Mouse (Mus musculus) embryo, embryonic 11 days (tissue): ENCODE measurements around the gene Rps6kc1.

Experiments
- DNase-seq: peaks from one replicate; pipeline ENCODE4 v3.0.0-alpha.2; 2015

Rps6kc1 gene

DNA sequence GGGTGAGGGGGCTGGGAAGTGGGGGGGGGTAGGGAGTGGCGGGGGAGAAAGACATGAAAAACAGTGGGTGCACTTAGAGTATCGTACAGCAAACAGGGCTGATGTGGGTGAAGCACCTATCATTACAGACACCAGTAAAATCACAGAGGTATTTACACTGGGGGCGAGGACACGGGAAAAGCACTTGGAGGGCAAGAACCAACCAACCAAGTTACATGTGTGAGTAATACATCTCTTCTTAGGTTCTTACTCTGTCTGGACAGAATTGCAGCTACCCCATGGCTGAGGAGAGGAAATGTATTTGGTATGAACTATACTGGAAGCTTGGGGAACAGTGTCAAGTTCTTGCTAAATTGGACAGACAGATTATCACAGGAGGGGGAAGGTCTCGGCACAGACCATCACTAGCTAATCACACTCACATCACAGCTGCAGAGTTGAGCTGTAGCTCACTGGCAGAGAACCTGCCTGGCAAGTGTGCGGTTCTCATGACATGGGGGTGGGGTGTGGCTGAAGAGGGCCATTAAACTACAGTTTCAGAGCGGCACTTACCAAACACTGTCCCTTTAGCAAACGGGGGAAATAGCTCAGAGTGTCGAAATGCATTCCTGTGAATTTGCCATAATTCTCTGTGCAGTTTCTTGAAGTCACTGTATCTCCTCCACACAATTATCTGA is 12.5 kb downstream of the Rps6kc1 start:
- no peak for DNase-seq

GRCm38 (mm10) chr1:190898186-190898585 is 13.4 kb downstream of the Rps6kc1 start:
- no peak for DNase-seq

- no peak for DNase-seq
Observed at GRCm38 (mm10) chr1:190893559-190894167, 17.9 kb downstream of the Rps6kc1 start.

DNA sequence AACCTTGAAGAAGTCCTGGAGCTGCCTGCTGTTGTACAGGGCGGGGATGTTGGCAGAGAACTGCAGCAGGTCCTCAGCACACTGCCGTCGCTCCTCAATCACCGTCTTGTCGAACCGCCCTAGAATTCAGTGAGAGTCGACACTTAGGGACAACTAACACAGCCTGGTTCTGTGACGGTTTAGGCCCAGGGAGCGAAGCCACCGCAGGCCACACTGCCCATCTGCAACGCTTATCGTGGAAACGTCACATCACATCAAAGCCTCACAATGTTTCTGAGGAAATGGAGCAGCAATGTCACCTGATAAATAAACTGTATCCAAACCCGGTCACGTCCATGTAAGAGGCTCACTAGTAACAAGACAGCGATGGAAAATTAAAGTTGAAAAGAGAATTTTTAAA is 22.9 kb downstream of the Rps6kc1 start:
- DNase-seq, result no peak

GRCm38 (mm10) chr1:190888031-190888430 is 23.5 kb downstream of the Rps6kc1 start:
- no peak for DNase-seq

DNA sequence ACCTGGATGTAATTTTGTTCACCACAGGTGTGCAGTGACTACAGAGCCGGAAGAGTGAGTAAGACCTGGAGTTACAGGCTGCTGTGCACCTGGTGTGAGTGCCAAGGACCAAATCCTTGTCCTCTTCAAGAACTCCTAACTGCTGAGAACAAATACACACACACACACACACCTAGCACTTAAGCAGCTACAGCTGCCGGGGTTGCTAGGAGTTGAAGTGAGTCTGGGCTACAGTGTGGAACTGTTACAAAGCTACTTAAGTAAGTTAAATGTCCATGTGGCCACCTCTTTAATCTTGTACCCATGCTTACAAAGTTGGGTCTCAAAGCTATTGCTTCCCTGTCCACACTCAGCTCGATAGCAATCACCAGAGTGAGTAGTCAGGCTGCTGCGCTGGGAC is 25.6 kb downstream of the Rps6kc1 start:
- DNase-seq, result no peak

- DNase-seq, result peak; percentile 84
Observed at GRCm38 (mm10) chr1:190881422-190881821, 30.1 kb downstream of the Rps6kc1 start.

DNA sequence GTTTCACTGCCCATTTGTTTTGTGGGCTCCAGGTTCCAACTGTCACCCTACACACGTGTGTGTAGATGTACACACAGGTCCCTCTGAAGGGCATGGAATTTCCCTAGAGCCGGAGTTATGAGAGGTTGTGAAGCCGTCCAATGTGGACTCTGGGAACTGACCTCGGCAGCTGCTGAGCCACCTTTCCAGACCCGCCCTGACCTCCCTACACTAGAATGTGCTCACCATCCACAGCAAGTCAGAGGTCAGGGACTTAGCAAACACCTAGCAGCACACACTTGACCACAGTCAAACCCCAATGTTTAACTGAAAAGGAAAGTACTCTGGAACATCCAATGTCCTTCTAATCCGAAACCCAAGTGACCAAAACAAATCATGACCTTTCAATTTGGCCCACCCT is 30.9 kb downstream of the Rps6kc1 start:
- no peak for DNase-seq

GRCm38 (mm10) chr1:190875751-190876150 is 35.8 kb downstream of the Rps6kc1 start:
- no peak for DNase-seq

GRCm38 (mm10) chr1:190875089-190875488 is 36.5 kb downstream of the Rps6kc1 start:
- DNase-seq, result no peak

GRCm38 (mm10) chr1:190871068-190871467 is 40.5 kb downstream of the Rps6kc1 start:
- no peak for DNase-seq

DNA sequence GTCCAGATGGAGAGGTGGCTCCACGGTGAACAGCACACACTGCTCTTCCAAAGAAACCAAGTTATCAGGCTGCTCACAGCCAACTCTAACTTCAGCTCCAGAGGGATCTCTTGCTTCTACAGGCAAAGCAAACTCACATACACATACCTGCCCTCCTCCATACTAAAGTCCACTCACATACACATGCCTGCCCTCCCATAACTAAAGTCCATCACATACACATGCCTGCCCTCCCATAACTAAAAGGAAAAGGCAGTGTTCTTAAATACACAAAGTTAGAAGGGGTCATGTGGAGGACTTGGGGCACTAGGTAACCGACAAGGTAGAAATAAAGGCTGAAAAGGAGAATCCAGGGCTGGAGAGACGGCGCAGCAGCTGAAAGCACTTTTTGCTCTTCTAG is 41.6 kb downstream of the Rps6kc1 start:
- DNase-seq, result no peak

DNA sequence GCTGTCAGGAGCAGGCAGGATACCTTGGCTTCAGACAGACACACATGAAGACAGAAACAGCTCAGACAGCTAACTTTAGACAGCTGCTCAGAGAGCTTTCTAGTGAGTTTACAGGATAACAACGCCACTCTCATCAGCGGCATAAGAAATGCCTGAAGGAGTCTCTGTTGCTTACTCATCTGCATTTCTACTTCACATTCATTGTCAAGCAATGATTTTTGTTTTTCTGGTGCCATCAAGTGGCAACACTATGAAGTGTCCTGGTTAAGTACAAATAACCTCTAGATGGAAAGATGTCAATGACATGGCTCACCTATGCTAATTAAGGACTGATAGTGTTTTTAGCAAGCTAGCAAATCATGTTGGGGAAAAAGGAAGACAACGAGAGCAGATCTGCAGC is 42.8 kb downstream of the Rps6kc1 start:
- no peak for DNase-seq

- no peak for DNase-seq
Observed at GRCm38 (mm10) chr1:190861626-190862025, 49.9 kb downstream of the Rps6kc1 start.

DNA sequence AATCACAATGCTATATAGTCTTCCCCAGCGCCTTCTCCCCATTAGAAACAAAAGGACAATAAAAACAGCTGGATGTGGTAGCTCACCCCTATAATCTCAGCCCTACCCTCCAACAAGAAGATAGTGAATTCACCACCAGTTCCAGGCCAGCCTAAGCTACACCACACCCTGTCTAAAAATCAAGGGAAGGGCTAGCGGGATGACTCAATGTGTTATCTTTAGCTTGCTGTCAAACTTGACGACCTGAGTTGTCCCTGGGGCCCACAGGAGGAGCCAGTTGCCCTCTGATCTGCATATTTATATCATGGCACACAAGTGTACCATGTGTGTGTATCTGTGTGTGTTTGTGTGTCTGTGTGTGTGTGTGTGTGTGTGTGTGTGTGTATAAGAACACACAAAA is 57.1 kb downstream of the Rps6kc1 start:
- DNase-seq, result no peak

DNA sequence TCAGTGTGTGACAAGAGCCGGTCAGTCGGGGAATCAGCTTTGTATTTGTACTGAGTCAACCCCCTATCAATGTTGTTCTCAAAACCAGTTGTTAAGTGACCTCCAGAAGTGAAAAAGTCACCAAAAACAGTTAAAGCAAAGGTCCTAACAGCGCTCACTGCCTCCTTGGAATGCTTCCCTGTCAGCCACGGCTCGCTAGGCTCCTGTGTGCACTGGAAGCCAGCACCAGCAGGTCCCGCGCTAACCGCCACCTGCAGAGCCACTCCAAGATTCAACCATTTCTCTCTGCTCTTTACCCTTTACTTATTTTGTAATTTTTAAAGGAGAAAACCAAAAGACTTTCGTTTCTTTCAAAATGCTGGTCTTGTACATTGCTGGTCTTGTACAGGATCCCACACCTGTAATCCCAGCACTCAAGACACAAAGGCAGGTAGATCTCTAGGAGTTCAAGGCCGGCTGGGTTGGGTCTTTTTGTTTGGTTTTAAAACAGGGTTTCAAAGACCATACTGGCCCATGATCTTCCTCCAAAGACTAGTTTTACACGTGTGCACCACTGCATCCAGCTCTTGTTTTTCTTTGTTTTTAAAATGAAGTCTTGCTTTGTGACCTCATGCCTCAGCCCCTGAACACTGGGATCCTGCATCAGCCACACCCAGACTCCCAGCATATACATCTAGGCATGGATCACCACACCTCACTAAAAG is 62.3 kb downstream of the Rps6kc1 start:
- no peak for DNase-seq

DNA sequence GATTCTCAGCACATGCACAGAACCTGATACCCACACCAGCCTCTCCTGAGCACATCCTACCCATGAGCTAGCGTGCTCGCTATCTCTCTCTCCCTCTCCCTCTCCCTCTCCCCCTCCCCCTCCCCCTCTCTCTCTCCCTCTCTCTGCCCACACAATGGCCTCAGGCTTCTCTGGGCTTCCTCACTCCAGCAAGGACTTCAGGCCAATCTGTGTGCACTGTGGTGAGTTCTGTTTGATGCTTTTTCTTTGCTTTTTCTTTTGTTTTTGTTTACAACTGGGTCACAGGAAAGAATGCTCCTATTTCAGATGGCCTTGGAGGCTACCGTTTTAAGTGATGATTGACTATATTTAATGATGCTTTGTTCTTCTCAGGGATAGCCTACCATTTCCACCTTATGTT is 62.9 kb downstream of the Rps6kc1 start:
- DNase-seq, result peak; percentile 11

GRCm38 (mm10) chr1:190846956-190847355 is 64.6 kb downstream of the Rps6kc1 start:
- no peak for DNase-seq

GRCm38 (mm10) chr1:190846074-190846730 is 65.4 kb downstream of the Rps6kc1 start:
- DNase-seq, result no peak

DNA sequence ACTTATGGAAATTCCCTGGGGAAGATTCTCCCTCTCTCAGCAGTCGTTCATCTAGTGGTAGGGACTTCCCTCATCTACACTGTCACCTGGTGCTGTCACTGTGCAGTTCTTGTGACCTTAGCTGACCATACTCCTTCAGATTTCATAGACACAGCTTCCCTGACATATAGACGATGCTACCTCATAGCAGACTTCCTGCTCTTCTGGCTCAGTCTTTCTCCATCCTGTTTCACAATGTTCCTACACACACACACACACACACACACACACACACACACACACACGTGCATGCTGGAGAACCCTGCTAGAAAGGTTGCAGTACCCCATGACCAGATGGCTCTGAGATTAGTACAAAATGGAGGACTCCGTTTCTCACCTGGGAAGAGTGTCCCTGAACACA is 66.2 kb downstream of the Rps6kc1 start:
- no peak for DNase-seq

GRCm38 (mm10) chr1:190844356-190844755 is 67.2 kb downstream of the Rps6kc1 start:
- DNase-seq, result no peak

GRCm38 (mm10) chr1:190836046-190836445 is 75.5 kb downstream of the Rps6kc1 start:
- no peak for DNase-seq

- DNase-seq, result no peak
Observed at GRCm38 (mm10) chr1:190834201-190834907, 77.2 kb downstream of the Rps6kc1 start.
